Mouse (Mus musculus) right cerebral cortex, postnatal 14 days (tissue): ENCODE results near the gene Bcl2.

Experiments
- DNase-seq: peaks from one replicate; pipeline ENCODE4 v3.0.0; 2022

The Bcl2 gene

GRCm38 (mm10) chr1:106713621-106714529 lies at the start of gene Bcl2:
Gene Bcl2, minus strand, starts transcription at chr1:106714274.
- peak; percentile 65 for DNase-seq

GRCm38 (mm10) chr1:106760750-106761149 lies 46.7 kb upstream of the Bcl2 start:
- no peak for DNase-seq

- peak; percentile 97 for DNase-seq
Observed at GRCm38 (mm10) chr1:106759572-106760435, 45.7 kb upstream of the Bcl2 start, which contains the start of gene Kdsr. Gene Kdsr, minus strand, starts transcription at chr1:106759727.

- DNase-seq, result peak; percentile 25
Observed at GRCm38 (mm10) chr1:106758734-106759571, 44.9 kb upstream of the Bcl2 start.

- DNase-seq, result no peak
Observed at GRCm38 (mm10) chr1:106756633-106757032, 42.6 kb upstream of the Bcl2 start.

- no peak for DNase-seq
Observed at GRCm38 (mm10) chr1:106752013-106752412, 37.9 kb upstream of the Bcl2 start.

GRCm38 (mm10) chr1:106750656-106751055 lies 36.6 kb upstream of the Bcl2 start:
- DNase-seq, result no peak

- DNase-seq, result no peak
Observed at GRCm38 (mm10) chr1:106748555-106749315, 34.7 kb upstream of the Bcl2 start.

- no peak for DNase-seq
Observed at GRCm38 (mm10) chr1:106742980-106743379, 28.9 kb upstream of the Bcl2 start.

GRCm38 (mm10) chr1:106740735-106741134 lies 26.7 kb upstream of the Bcl2 start:
- no peak for DNase-seq

GRCm38 (mm10) chr1:106739810-106740209 lies 25.7 kb upstream of the Bcl2 start:
- DNase-seq, result no peak

GRCm38 (mm10) chr1:106738092-106738491 lies 24.0 kb upstream of the Bcl2 start:
- DNase-seq, result no peak

GRCm38 (mm10) chr1:106736211-106736610 lies 22.1 kb upstream of the Bcl2 start:
- no peak for DNase-seq

- peak; percentile 33 for DNase-seq
Observed at GRCm38 (mm10) chr1:106735586-106735985, 21.5 kb upstream of the Bcl2 start.

GRCm38 (mm10) chr1:106722061-106722460 lies 8.0 kb upstream of the Bcl2 start:
- DNase-seq, result no peak

GRCm38 (mm10) chr1:106717736-106718135 lies 3.7 kb upstream of the Bcl2 start:
- DNase-seq, result peak; percentile 16

- DNase-seq, result peak; percentile 88
Observed at GRCm38 (mm10) chr1:106717071-106717601, 3.1 kb upstream of the Bcl2 start.

GRCm38 (mm10) chr1:106716141-106716540 lies 2.1 kb upstream of the Bcl2 start:
- no peak for DNase-seq

GRCm38 (mm10) chr1:106715111-106716083 lies 1.3 kb upstream of the Bcl2 start:
- no peak for DNase-seq

- DNase-seq, result no peak
Observed at GRCm38 (mm10) chr1:106714530-106714981, 482 bp upstream of the Bcl2 start.
